Mouse (Mus musculus): ENCODE measurements around the gene Stx17. TPM values are rescaled to one million over a fixed set of nuclear protein-coding genes. Genes with fewer than 3 reads are reported as not detected.

The Stx17 gene
- 10 to 100 TPM; 37.4 to 57.0 TPM for total RNA-seq (2021)
- long read RNA-seq, experiment 1, full-length matches to known transcripts: 13 of 18 reads
- long read RNA-seq, experiment 1, partial matches to known transcripts: 1 of 18 reads
- long read RNA-seq, experiment 1, other reads (novel, unspliced or antisense): 4 of 18 reads
- long read RNA-seq, experiment 2, full-length matches to known transcripts: 21 of 60 reads
- long read RNA-seq, experiment 2, partial matches to known transcripts: 19 of 60 reads
- long read RNA-seq, experiment 2, other reads (novel, unspliced or antisense): 20 of 60 reads

- DNase-seq (ENCODE audit: low spot score in 2 of 2): peak; percentile 85 to 88
Measured at GRCm38 (mm10) chr4:48124773-48125469, at the start of gene Stx17. Gene Stx17 (plus strand): TSS chr4:48124915.

- no peak for DNase-seq (ENCODE audit: low spot score in 2 of 2)
Measured at GRCm38 (mm10) chr4:48076693-48077471, 47.8 kb upstream of the Stx17 start.

DNA sequence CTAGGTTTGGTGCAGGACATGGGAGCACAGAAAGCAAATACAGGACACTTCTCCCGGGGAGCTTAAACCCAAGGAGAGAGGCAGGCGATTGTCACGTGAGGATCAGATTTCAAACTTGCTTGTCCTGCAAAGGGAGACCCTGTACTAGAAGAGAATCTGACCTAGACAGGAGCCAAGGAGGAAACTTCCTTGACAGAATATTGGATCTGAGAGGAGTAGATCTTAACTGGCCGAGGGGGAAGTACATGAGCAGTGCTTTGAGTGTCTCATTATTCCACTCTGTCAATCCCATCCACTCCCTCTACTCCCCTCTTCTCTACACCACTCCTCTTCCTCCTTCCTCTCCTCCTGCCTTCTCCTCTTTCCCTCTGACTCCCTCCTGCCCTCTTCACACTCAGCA is 46.5 kb upstream of the Stx17 start:
- DNase-seq (ENCODE audit: low spot score in 2 of 2): no peak

- DNase-seq (ENCODE audit: low spot score in 2 of 2): no peak
Measured at GRCm38 (mm10) chr4:48079285-48080039, 45.3 kb upstream of the Stx17 start.

GRCm38 (mm10) chr4:48083452-48083851 is 41.3 kb upstream of the Stx17 start:
- no peak for DNase-seq (ENCODE audit: low spot score in 2 of 2)

DNA sequence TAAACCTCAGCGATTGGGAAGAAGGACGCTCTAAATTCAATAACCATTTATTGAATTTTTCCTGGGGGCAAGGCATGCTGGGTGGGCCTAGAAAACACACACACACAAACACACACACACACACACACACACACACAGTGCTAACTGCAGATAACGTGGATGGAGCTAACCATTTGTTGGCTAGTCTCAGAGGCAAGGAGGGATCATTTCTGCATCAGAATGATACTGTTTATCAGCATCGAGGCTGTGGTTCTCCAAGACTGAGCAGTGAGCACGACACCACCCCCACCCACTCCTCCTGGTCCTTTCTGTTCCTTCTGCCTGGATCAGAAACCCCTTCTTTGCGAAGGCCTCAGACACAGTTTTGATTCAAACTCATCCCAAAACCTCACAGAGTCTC is 38.1 kb upstream of the Stx17 start:
- DNase-seq (ENCODE audit: low spot score in 2 of 2): no peak

DNA sequence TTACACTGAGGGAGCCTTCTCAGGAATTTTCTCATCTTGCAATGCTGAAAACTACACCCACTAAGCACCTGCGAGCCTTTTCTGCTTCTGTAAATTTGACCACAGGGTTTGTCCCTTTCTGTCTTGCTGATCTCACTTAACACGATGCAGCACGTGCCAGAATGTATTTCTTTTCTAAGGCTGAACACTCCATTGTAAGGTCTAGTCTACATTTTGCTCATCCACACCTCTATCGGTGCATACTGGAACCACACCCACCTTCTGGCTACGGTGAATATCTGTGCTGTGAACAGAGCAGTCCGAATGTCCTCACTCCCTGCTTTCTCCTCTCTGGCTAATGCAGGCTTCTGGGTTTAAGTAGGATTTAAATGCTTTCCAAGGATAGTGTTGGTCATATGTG is 37.2 kb upstream of the Stx17 start:
- no peak for DNase-seq (ENCODE audit: low spot score in 2 of 2)

- DNase-seq (ENCODE audit: low spot score in 2 of 2): no peak
Measured at GRCm38 (mm10) chr4:48093221-48093620, 31.5 kb upstream of the Stx17 start.

- DNase-seq (ENCODE audit: low spot score in 2 of 2): no peak
Measured at GRCm38 (mm10) chr4:48100217-48100616, 24.5 kb upstream of the Stx17 start.

DNA sequence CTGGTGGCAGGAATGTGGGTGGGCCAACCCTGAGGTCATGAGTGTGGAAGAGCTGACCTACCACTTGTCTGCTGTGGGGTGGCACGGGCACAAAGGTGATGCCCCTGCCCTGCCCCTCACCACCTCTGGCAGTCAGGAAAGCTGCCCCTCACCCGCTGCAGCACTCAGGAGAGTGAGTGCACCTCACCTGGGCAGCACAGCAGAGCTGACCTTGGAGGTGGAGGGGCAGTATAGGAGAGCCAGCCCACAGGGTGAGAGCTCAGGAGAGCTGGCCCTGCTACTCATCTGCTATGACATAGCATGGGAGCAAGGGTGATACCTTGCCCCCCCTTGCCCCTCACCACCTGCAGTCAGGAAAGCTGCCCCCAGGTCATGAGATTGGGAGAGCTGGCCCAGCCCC is 22.7 kb upstream of the Stx17 start:
- DNase-seq (ENCODE audit: low spot score in 2 of 2): no peak

- DNase-seq (ENCODE audit: low spot score in 2 of 2): no peak
Measured at GRCm38 (mm10) chr4:48105387-48105786, 19.3 kb upstream of the Stx17 start.

DNA sequence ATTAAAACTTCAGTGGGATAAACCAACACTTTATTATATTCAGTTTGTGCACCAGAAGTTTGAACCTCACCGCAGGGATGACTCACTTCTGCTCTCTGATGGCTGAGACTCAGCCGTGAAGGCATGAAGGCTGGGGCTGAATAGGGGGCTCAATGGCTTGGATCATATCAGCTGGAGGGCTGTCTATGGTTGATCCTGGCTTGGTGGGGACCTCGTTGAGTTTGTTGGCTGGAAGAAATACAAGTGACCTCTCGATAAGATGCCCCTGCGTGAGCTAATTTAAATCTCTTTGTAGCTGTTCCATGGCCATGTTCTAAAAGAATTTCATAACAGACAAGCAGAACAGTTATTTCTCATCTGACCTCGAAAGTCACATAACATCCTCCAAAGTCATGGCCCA is 17.6 kb upstream of the Stx17 start:
- DNase-seq (ENCODE audit: low spot score in 2 of 2): peak in 1 of 2 experiments; percentile 52

DNA sequence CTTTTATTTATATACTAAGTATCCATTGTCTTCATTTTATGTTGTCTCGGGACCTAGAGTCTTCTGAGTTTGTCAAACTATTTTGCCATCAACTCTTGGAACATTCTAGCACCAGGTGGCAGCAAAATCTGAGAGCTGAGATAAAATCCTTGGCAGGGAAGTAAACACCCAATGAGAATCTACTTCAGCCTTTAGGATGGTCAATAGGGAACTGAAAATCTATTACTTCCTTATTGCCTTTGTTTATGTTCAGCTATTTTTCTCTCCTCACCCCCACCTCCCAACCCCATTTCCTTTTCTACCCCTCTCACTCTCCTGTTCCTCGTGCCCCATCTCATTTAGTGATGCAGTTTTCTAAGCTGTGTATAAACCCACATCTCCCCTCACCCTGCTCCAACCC is 16.1 kb upstream of the Stx17 start:
- no peak for DNase-seq (ENCODE audit: low spot score in 2 of 2)

GRCm38 (mm10) chr4:48110331-48110730 is 14.4 kb upstream of the Stx17 start:
- DNase-seq (ENCODE audit: low spot score in 2 of 2): no peak

- DNase-seq (ENCODE audit: low spot score in 2 of 2): peak; percentile 49 to 51
Measured at GRCm38 (mm10) chr4:48116191-48116590, 8.5 kb upstream of the Stx17 start.

GRCm38 (mm10) chr4:48124416-48124772 is 321 bp upstream of the Stx17 start:
- DNase-seq (ENCODE audit: low spot score in 2 of 2): no peak

- no peak for DNase-seq (ENCODE audit: low spot score in 2 of 2)
Measured at GRCm38 (mm10) chr4:48130314-48130713, 5.6 kb downstream of the Stx17 start.

DNA sequence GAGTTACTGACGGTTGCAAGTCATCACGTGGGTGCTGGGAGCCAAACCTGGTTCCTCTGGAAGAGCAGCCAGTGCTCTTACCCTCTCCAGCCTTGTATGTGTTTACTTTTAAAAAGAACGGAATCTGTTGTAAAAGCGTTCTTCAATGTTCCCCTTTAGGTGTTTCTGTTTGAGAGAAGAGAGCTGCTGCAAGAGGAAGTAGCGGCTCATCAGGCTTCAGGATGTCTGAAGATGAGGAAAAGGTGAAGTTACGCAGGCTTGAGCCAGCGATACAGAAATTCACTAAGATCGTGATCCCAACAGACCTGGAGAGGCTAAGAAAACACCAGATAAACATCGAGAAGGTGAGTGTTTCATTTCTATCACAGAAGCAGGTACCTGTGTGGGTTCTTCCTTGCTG is 6.9 kb downstream of the Stx17 start:
- DNase-seq (ENCODE audit: low spot score in 2 of 2): no peak

DNA sequence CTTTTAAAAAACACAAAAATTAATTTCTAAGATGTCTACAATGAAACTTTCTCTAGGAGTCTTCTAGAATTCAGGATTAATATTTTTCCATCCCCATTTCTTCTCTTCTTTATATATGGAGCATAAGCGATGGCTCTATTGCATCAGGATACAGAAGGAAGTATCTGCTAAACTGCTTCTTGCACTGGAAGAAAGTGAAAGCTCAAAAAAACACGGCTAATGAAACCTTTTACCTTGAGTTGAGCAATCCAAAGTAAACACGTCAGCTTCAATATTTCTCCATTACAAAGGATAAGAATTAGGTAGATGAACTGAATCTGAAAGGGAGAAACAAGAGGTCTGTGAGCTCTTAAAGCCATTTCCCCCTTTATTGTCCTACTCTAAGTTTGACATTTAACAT is 8.0 kb downstream of the Stx17 start:
- DNase-seq (ENCODE audit: low spot score in 2 of 2): no peak

- DNase-seq (ENCODE audit: low spot score in 2 of 2): no peak
Measured at GRCm38 (mm10) chr4:48149492-48149891, 24.8 kb downstream of the Stx17 start.

GRCm38 (mm10) chr4:48153229-48153628 is 28.5 kb downstream of the Stx17 start:
- no peak for DNase-seq (ENCODE audit: low spot score in 2 of 2)

Measured in adrenal gland, adult 18-20 months (tissue).